Mouse (Mus musculus) brain, adult 2 months (tissue): ENCODE results near the gene Gm9268.
"Not testable (repeated sequence)": the region's sequence is repeated elsewhere in the genome, so short reads cannot be mapped to it uniquely, and the experiment has no call there.

ENCODE experiments used
- DNase-seq: peaks from one replicate; pipeline ENCODE4 v3.0.0; 2011; ENCODE audit warnings: low read depth, low spot score

The Gm9268 gene

DNA sequence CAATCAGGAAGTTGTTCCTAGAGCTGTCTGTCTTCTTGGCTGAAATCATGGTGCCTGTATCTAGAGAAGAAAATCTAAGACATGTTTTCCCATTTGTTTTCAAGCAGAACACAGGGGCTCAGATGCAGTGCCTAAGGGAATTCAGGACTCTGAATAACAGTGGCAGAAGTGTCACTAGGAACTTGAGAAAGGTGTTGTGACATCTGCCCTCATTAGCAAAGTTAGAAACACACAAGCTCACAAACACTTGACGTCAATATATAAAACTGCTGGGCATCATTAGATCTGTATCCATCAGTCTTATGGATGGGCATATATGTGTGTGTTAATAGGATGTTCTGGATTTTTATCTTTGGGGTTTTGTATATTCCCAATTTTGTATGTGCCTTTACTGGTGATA lies at the start of gene Gm9268:
Gene Gm9268, plus strand, starts transcription at position 301 of the 400 bp plus-strand sequence.
- not testable (repeated sequence) for DNase-seq

GRCm38 (mm10) chr7:42980098-42980497 lies 38.5 kb upstream of the Gm9268 start:
- DNase-seq = no peak

GRCm38 (mm10) chr7:42980739-42981138 lies 37.8 kb upstream of the Gm9268 start:
- DNase-seq = no peak

DNA sequence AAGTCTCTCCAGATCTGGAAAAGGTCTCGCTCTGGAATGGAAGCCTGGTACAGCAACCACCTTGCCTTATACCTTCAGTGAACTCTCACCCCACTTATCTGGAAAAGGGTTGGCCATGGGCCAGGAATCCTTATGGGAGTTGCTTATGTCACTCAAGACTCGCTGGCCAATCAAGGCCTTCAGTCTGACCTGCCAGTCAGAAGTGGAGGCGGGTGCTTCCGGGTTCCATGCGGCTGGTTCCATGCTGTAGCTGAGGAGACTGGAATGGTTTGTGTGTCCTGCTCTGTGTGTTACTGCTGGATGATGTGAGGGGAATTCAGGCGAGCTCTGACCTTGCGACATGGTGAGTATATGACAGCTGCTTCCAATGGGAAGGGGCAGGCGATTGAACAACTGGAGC lies 59.3 kb downstream of the Gm9268 start:
- DNase-seq = no peak
